Mouse (Mus musculus): ENCODE data around the gene Olfr1047. TPM values are rescaled to one million over a fixed set of nuclear protein-coding genes. Genes with fewer than 3 reads are reported as not detected.

Gene Olfr1047
- polyA plus RNA-seq (2012; rRNA removed) = not detected in 2 replicates

GRCm38 (mm10) chr2:86231301-86231700 is at the start of gene Olfr1047:
TSS of gene Olfr1047 (minus strand) at chr2:86231401.

GRCm38 (mm10) chr2:86278988-86279387 is 47.8 kb upstream of the Olfr1047 start, which contains the start of gene Olfr1051:
TSS of gene Olfr1051 (minus strand) at chr2:86279088.

GRCm38 (mm10) chr2:86258228-86258627 is 27.0 kb upstream of the Olfr1047 start, which contains the start of gene Olfr1049:
TSS of gene Olfr1049 (minus strand) at chr2:86258328.

GRCm38 (mm10) chr2:86240189-86240588 is 9.0 kb upstream of the Olfr1047 start, which contains the start of gene Olfr1048:
TSS of gene Olfr1048 (minus strand) at chr2:86240289.

GRCm38 (mm10) chr2:86219214-86219613 is 12.0 kb downstream of the Olfr1047 start, which contains the start of gene Olfr1046:
TSS of gene Olfr1046 (minus strand) at chr2:86219314.

GRCm38 (mm10) chr2:86202909-86203308 is 28.3 kb downstream of the Olfr1047 start, which contains the start of gene Olfr1045:
TSS of gene Olfr1045 (minus strand) at chr2:86203009.

GRCm38 (mm10) chr2:86185583-86185982 is 45.6 kb downstream of the Olfr1047 start, which contains the start of gene Olfr52:
TSS of gene Olfr52 (minus strand) at chr2:86185683.

GRCm38 (mm10) chr2:86177720-86178119 is 53.5 kb downstream of the Olfr1047 start, which contains the start of gene Olfr1044:
TSS of gene Olfr1044 (minus strand) at chr2:86177820.

Other genes with a start within 250 kb of the Olfr1047 start
- not detected in 2 replicates for gene Olfr1031, start 241.1 kb downstream of the Olfr1047 start, polyA plus RNA-seq (2012; rRNA removed)
- not detected in 2 replicates for gene Olfr1032, start 225.9 kb downstream of the Olfr1047 start, polyA plus RNA-seq (2012; rRNA removed)
- gene Olfr1033, start 210.8 kb downstream of the Olfr1047 start, polyA plus RNA-seq (2012; rRNA removed) = 0.34 and 0.35 TPM in 2 replicates
- gene Olfr1034, start 185.5 kb downstream of the Olfr1047 start, polyA plus RNA-seq (2012; rRNA removed) = 0.03 and 0.04 TPM in 2 replicates
- gene Olfr1036, start 157.4 kb downstream of the Olfr1047 start, polyA plus RNA-seq (2012; rRNA removed) = not detected in 2 replicates
- gene Olfr1037, start 144.0 kb downstream of the Olfr1047 start, polyA plus RNA-seq (2012; rRNA removed) = not detected in 2 replicates
- not detected in 2 replicates for gene Olfr1039, start 95.5 kb downstream of the Olfr1047 start, polyA plus RNA-seq (2012; rRNA removed)
- not detected in 2 replicates for gene Olfr1040, start 84.7 kb downstream of the Olfr1047 start, polyA plus RNA-seq (2012; rRNA removed)
- gene Olfr1042, start 69.6 kb downstream of the Olfr1047 start, polyA plus RNA-seq (2012; rRNA removed) = not detected in 2 replicates
- not detected in 2 replicates for gene Olfr1043, start 63.9 kb downstream of the Olfr1047 start, polyA plus RNA-seq (2012; rRNA removed)
- gene Olfr1044, start 53.6 kb downstream of the Olfr1047 start, polyA plus RNA-seq (2012; rRNA removed) = not detected in 2 replicates
- not detected in 2 replicates for gene Olfr52, start 45.7 kb downstream of the Olfr1047 start, polyA plus RNA-seq (2012; rRNA removed)
- gene Olfr1045, start 28.4 kb downstream of the Olfr1047 start, polyA plus RNA-seq (2012; rRNA removed) = not detected in 2 replicates
- gene Olfr1046, start 12.1 kb downstream of the Olfr1047 start, polyA plus RNA-seq (2012; rRNA removed) = not detected in 2 replicates
- not detected in 2 replicates for gene Olfr1048, start 8.9 kb upstream of the Olfr1047 start, polyA plus RNA-seq (2012; rRNA removed)
- gene Olfr1049, start 26.9 kb upstream of the Olfr1047 start, polyA plus RNA-seq (2012; rRNA removed) = not detected in 2 replicates
- not detected in 2 replicates for gene Olfr1051, start 47.7 kb upstream of the Olfr1047 start, polyA plus RNA-seq (2012; rRNA removed)
- gene Olfr1052, start 61.1 kb upstream of the Olfr1047 start, polyA plus RNA-seq (2012; rRNA removed) = not detected in 2 replicates
- gene Olfr1053, start 83.9 kb upstream of the Olfr1047 start, polyA plus RNA-seq (2012; rRNA removed) = not detected in 2 replicates
- not detected in 2 replicates for gene Olfr1054, start 104.0 kb upstream of the Olfr1047 start, polyA plus RNA-seq (2012; rRNA removed)
- gene Olfr1055, start 118.9 kb upstream of the Olfr1047 start, polyA plus RNA-seq (2012; rRNA removed) = not detected in 2 replicates
- not detected in 2 replicates for gene Olfr1056, start 131.1 kb upstream of the Olfr1047 start, polyA plus RNA-seq (2012; rRNA removed)
- not detected in 2 replicates for gene Olfr1057, start 147.0 kb upstream of the Olfr1047 start, polyA plus RNA-seq (2012; rRNA removed)
- not detected in 2 replicates for gene Olfr1058, start 157.2 kb upstream of the Olfr1047 start, polyA plus RNA-seq (2012; rRNA removed)
- not detected in 2 replicates for gene Olfr1061, start 182.6 kb upstream of the Olfr1047 start, polyA plus RNA-seq (2012; rRNA removed)
- gene Olfr1062, start 195.3 kb upstream of the Olfr1047 start, polyA plus RNA-seq (2012; rRNA removed) = not detected in 2 replicates
- gene Olfr1065, start 219.2 kb upstream of the Olfr1047 start, polyA plus RNA-seq (2012; rRNA removed) = not detected in 2 replicates
- not detected in 2 replicates for gene Olfr1066, start 224.9 kb upstream of the Olfr1047 start, polyA plus RNA-seq (2012; rRNA removed)